Mouse (Mus musculus): ENCODE measurements at regions not wholly inside any gene's neighbourhood (a gene's known extent, or its start where the extent isn't known, plus 50 kb on each side); places are given as distances from the start of the nearest gene placed in this dataset.

DNA sequence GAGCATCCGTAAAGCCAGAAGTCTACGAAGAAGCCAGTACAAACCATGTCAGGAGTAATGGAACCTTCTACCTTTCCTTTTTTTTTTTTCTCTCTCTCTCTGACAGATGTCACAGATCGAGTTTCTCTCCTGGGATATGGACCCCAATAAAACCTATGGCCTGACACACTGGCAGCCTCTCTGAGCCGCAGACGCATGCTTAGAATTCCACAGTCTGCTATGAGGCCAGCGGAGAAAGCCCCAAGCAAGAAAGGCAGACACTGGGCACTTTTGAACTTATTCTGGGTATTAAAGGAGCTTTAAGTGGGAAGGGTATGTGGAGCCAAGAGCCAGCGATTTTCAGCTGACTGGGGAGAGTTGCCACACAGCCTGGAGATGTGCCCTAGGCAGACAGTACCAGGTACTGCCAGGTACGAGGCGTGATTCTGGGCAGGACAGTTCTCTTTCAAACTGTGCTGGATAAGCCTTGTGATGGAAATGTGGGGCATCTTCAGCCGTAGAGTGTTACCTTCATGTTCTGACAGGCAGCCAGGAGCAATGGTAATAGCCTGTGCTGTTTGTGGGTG lies 271.8 kb downstream of the Foxo1 start:
- no peak for DNase-seq (ENCODE audit: low spot score)

DNA sequence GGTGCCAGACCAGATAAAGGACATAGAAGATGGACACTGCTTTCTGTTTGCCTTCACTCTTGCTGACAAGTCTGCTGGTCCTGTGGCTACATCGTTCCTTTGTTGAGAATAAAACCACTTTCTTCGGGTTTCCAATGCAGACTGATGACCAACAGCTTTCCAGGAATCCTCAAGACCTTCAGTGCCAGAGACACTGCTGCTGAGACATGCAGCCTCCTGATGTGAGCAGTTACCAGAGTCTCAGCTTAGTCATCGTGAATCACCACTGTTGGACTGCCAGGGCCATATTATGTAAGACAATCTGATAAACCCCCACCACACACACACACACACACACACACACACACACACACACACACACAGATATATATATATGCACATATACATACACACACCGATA lies 270.2 kb downstream of the Foxo1 start:
- DNase-seq (ENCODE audit: low spot score): no peak

DNA sequence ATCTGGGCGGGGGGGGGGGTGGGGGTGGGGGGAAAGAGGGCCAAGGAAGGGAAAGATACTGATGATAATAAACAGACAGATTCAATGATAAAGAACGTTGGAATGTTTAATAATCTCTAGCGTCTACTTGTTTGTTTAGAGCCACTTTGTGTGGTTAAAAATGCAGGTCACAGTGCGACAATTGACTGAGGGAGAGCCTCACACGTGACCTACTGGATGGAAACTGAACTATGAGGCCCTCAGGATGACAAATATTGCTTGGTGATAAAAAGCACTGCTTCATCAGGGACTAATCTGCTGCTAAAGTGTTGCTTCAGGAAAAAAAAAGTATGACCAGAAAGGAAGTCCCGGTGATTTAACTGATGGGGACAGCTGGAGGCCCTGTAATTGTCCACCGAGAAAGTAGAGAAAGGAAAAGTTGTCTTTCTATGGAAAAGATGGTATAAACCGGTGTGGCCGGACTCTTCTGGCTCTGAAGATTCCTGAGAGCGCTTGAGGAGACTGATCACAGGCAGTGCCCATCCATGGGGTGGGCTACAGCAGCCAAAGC lies 269.3 kb downstream of the Foxo1 start:
- no peak for DNase-seq (ENCODE audit: low spot score)

DNA sequence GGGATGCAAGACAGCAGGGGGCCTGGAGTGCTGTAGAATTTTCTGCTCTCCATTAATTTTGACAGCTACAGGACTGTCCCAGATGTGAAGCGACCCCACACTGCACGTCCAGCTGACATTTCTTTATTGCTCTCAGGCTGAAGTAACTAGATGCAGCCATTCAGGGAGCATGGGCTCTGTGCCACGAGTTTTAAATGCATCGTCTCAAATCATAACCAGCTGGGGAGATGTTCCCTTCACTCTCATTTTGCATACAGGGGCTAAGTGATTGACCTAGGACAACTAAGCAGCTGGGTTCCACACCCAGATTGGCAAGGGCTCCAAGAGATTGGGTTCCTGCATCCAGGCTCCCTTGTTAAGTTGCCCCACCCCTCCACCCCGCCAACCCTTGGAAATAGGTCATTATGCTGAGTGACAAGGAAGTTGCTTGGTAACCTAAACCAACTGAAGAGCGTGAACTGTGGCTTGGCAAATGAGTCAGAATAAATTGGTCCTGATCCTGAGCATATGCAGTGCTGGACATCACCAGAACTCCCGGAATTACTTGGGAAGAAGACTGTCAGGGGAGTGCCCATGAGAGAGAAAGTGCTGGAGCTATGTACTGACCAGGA lies 267.4 kb downstream of the Foxo1 start:
- DNase-seq (ENCODE audit: low spot score): no peak

DNA sequence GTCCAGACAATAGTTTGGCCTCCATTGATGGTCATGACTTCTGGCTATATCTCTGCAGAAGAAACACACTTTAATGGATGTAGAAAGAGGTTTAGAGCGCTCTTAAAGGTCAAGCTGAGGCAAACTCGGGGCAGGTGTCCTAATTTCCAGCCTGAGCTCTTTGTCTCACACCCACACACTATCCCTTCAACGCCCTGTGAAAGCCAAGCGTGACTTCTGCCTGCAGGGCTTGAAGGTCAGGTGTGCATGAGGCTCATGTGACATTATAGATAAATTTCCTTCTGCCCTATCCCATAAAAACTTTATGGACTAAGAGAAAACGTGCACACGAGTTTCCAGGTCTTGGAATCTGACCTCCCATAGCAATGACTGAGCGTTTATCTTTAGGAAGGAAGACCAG lies 266.0 kb downstream of the Foxo1 start:
- no peak for DNase-seq (ENCODE audit: low spot score)

DNA sequence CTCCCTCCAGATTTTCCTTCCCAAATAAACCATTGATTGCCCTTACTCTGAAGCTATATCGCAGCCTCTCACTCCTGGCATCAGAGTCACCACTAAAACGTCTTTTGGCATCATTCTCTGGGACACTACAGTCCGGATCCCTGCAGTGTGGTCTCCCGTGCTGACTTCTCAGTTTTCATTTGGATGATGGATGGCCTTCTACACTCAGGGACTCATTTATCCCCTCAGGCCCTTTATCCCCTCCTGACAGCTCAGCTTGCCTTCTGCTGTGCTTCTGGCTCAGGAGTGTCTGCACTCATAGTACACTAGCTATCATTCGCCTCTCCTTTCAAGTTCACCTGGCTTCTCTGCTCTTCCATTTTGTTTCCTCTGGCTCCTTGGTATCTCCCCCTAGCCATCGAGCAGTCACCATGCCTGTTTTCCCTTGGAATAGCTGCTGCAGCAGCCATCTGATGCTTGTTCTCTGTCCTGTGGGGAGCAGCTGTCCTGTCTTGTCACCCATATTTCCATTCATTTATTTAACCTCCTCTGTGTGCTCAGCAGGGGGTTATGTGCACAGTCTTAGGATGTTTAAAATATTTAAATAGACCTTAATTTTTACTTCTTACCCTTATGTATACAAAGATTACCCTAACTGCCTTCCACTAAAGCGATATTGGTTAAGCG lies 263.7 kb downstream of the Foxo1 start:
- DNase-seq (ENCODE audit: low spot score): no peak

DNA sequence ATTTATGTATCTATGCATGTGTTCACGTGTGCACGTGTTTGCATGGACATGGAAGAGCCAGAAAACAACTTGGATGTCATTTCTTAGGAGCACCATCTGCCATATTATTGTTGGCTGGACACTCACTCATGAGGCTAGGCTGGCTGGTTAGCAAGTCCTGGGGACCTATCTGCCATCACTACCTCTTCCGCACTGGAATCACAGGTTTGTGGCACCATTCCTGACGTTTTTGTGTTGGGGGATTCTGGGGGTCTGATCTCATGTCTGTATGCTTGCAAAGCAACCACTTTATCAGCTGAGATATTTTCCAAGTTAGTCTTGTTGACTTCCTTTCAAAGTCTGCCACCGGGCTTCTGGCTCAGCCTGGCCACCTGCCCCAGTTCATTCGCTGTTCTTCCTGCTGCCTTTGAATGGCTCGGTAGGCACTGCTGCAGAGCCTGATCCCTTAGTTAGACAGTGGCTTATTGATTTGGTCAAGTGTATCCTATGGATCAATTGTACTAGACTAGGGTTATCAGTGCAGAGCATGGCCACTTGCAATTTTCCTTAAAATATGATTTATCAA lies 262.4 kb downstream of the Foxo1 start:
- DNase-seq (ENCODE audit: low spot score): no peak

DNA sequence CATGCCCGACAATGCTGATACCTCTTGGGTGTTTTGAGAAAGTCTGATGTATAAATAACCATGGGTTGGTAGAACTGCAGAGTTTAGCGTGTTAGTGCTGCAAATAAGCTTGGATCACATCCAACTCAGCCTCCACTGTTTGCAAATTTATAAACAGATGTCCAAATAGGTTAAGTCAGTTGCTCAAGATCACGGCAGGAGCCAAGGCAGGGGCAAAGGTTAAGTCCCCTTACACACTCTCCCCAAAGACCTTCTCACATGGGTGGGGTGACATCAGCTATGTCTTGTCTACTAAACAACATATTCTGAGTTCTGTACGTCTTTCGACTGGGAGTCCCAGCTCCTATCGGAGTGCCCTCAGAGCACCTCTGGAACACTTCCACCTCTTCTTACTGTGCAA lies 261.0 kb downstream of the Foxo1 start:
- no peak for DNase-seq (ENCODE audit: low spot score)

DNA sequence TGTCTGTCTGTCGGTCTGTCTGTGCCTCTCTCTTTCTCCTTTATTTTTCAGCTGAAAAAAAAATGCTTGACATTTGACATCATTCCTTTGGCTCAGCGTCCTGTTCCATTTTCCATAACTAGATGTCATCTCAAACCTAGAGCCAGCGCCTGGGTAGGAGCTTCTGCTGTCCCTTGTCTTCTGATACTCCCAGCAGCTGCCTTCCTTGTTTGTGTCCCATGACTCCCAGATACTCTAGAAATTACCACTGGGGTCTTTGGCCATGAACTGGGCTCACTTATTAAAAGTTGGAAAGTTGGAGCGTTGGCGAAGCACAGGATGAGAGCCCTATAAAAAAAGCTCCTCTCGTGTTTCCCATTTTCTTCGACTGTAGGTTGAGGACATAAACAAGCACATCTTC lies 260.4 kb downstream of the Foxo1 start:
- DNase-seq (ENCODE audit: low spot score): no peak

DNA sequence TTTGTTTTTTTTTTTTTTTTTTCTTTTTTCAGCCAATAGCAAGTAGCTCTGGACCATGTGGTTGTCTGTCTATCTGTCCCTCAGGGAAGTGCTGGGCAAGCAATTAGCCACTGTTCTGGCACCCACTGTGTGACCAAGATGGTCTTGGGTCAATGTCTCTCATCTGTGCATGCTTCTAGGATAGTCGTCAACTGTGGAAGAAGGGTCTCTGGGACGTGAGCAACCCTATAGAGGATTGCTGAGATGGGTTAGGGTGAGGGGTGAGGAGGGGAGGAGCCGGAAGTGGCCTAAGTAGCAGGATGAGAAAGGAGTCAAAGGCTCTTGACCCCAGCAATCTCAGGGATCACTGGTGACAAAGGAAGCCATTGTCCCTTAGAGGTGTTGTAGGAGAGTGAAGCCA lies 259.6 kb downstream of the Foxo1 start:
- DNase-seq (ENCODE audit: low spot score): no peak

DNA sequence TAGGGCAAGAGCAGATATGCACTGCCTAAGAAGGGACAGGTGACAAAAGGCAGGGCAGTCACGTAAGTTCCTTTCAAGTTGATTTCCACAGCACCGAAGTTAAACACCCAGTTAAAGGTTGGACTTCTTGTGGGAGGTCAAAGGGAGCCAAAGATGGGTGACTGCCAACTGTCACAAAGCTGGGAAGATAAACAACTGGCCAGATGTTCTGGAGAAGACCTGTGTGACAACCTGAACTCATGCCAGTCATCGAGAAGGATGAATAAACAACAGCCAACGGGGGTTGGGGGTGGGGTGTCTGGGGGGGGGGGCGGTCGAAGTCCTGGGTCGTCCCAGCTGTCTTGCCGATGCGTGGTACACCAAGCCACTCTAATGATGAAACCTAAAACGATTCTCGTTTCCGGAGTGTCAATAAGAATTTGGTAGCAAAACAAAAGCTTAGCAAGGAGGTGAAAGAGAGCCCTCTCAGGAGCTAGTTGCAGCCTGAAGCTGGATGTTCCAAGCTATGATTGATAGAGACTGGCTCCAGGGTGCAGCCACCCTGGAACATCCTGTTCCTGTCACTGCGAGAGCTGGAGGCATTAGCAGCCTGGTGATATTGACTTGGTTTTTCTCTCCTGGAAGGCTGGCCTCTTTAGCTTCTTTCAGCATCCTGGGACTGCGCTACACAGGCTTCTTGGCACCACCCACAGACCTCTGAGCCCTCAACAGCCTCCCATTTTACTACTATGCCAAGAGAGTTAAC lies 259.0 kb downstream of the Foxo1 start:
- no peak for DNase-seq (ENCODE audit: low spot score)

DNA sequence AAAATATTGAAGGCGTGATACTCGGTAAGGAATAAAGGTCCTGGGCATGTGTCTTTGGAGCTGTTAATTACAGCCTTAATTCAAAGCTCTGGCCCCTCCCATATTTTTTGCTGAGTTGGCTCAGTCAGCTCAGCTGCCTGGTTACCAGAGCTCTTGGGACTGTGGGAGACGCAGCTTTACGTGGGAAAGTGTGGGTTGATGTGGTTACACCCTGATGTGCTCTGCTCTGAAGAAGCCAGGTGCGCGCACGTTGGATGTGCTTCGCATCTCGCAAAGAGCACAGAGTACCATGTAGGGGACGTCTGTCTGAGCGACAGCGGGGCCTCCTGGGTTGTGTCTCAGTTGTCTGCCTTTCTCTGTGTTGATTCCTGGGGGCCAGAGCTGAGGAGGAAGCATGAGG lies 254.8 kb downstream of the Foxo1 start:
- DNase-seq (ENCODE audit: low spot score): no peak

DNA sequence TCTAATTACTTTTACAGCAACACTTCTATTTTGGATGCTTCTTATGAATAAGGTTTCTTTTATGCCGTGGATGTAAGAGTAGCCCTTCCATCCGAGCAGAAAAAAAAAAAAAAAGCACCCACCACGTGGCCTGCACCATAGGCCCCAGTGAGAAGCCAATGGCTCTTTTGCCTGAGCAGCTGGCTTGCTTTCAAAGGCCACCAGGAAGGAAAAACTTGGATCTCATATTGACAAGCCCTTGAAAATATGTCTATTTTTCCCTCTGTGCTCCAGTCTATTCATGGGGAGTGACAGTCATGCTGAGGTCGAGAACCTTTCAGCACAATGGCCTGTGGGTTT lies 252.4 kb downstream of the Foxo1 start:
- no peak for DNase-seq (ENCODE audit: low spot score)

DNA sequence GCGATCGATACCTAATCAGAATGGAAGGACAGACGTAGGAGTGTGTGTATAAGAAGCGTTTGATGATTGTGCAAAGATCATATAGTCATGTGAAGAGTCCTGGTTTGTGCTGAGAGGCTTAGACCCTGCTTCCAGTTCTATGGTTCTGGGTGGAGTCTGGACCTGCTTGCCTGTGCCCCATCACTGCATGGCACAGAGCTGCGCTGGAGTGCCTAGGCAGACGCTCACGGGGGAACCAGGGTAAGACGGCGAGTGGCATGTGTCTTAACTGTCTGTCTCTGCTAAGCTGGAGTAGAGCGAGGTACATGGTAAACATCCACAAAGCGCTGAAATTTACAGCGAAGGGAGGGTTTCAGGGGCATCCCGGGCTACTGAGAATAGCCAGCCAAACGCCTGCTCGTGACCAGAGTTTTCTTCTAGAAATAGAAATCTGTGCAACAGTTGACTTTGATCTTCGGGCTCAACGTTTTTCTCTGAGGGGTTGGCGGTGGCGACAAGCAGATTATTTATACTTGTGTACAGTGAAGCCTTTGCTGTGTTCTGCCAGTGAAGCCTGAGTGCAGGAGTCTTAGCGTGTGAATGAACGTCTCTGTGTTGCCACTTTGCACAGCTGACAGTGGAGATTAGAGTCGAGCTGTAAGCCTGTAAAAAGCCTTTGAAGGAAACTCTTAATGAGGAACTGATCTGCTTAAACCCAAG lies 251.9 kb downstream of the Foxo1 start:
- no peak for DNase-seq (ENCODE audit: low spot score)

DNA sequence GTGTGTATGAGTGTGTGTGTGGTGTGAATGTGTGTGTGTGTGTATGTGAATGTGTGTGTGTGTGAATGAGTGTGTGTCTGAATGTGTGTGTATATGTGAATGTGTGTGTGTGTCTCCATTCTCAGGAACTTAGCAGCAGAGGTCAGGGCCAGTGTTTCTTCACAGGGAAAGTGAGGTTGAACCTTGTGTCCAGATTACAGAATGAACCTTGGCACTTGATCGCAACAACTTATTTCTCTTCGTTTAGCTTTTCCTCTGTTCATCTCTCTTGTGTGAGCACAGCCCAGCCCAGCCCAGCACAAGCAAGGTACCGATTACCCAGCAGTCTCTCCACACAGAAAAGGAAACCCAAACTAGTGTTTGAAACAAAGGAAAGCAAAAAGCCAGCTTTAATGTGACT lies 249.7 kb downstream of the Foxo1 start:
- no peak for DNase-seq (ENCODE audit: low spot score)

DNA sequence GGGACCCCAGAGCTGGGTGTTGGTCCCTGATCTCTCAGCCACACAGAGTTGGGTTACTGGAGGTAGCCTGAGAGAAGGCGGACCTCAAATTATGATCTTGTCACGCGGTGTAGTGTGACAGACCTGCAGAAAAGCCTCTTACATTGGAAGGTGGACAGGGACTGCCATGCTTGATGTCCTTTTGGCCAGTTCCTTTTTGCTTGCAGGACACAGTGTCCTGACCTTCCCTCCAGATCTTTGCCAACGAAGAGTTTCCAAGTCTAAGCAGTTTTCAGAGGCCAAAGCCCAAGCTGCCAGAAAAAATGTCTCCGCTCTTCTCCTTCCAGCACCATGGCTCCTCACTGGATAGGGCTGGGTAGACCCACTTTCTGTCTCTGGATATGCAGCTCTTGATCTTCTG lies 248.6 kb downstream of the Foxo1 start:
- DNase-seq (ENCODE audit: low spot score): no peak

DNA sequence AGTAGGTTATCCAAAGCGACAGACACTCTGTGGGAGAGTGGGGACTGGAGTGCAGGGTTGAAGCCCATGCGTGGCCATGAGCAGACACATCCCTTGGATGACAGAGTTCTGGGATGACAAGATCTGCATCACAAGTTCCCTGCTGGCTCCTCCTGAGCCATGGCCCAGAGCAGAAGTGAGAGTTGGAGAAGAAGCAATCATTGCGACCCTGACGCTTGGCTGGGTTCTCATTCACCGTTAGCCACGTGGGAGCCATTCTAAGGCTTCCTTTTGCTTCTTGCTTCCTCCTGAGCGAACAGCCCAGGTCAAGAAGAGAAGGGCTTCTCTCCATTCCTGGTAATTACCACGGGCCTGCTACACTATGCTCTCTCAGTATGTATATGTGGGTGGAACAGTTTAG lies 244.6 kb downstream of the Foxo1 start:
- no peak for DNase-seq (ENCODE audit: low spot score)

DNA sequence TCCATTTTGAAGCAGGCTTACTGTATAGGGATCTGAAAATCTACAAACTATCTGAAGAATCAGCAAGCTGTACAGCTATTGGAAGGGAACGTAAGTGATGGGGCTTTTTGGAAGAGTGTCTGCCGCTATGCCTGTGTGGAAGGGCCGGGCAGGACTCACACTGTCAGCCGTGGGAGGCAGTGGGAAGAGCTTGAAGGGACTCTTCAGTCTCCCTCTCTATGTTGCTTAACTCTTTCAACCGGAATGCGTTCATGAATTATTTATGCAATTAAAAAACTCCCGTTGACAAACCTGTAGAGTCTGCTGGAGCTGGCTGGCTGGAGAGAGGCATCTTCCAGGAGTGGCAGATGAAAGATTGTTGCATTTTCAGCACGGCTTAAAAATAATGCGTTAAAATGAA lies 243.4 kb downstream of the Foxo1 start:
- no peak for DNase-seq (ENCODE audit: low spot score)

DNA sequence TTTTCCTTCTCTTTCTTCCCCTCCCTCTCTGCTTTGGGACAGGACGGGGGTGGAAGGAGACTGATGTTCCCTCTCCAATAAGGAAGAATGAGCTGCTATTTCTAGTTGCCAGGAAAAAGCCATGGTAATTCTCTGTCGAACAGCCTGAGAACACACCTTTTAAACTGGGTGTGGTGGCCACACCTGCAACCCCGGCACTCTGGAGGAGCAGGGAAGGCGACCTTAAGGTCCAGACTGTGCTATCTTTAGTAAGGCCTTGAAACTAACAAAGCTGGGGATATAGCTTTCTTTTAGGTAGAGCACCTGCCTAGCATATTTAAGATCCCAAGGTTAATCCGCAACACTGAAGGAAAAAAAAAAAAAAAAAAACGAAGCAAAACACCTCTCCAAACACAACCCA lies 242.7 kb downstream of the Foxo1 start:
- no peak for DNase-seq (ENCODE audit: low spot score)

DNA sequence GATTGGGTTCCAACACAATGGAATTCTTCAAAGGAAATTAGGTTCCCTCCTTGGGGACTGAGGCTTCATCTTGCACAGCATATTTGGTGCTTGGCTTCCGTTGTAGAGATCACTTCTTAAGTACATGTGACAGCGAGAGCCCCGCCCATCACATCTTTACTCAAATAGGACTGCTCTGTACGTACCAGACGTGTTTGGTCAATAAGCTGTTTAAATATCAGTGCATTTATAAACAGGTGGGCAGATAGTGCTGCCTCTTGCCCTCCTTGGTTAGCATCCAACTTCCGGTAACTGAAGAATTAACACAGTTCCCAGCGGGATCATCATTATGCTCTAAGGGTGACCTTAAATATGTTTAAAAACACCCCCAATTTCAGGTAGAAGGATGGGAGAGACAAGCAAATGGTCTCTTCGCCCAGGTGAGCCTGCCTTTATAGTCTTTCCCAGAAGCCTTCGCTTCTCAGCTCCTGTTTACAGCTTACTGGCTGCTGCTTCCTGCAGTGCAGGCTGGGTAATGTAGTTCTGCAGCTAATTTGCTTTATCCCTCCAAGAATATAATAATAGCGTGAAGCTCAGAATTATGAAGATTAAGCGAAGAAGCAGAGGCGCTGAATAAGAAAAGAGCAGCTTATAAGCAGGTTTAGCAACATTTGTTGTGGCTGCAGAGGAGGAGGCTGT lies 242.1 kb downstream of the Foxo1 start:
- DNase-seq (ENCODE audit: low spot score): no peak

DNA sequence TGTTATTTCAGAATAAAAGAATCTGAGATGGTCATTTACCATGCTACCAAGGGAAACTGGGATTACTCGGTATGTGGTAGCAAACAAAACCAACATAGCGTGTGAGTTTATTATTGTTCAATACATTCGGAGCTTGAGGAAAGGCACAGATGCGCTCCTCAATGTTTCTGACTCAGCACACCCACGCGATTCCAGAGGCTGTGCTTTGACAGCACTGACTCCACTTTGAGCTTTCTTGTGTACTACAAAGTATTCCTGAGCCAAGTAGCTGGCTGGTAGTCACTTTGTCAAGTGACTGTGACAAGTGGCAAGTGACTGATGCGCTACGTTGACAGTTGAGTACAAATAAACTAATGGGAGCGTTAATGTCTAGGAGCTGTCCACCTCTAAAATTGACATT lies 235.8 kb downstream of the Foxo1 start:
- DNase-seq (ENCODE audit: low spot score): no peak

DNA sequence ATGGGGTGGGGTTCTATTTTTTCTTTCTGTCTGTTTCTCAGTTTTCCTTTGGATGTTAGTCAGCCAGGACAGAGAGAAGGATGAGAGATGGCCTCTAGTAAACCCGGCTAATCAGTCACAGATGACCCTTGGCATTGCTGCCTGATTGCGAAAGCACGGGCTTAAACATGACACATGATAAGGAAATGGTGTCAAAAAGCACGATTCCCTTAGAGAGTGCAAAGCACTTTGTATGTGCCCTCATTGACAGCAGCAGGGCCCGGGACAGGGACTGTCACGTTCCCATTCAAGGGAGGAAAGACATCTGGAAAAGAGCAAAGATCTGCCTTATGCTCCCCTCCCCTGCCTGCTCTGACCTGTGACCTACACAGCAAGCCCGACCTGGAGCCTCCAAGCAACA lies 234.1 kb downstream of the Foxo1 start:
- DNase-seq (ENCODE audit: low spot score): no peak

Measured in ovary, postnatal 10 days (tissue).